In the genomic region with DNA sequence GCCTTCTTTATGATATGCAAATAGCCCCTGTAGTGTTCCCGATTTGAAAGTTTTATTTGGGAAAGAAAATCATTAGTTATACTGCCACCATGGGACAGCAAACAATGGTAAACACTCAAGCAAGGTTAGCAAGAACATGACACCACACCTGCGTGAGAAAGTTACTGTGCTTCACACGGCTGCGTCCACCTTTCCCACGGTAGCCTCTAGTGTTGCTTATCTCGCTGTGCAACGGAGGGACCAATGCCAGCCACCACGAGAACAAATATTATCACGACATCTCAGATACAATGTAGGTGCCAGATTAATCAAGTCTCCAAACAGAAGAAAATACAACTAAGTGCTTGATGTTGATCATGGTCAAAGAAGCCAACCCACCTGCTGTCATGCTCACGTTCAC, we compare ENCODE assay signal across 30 mouse cellular contexts. TPM values are rescaled to one million over a fixed set of nuclear protein-coding genes. Genes with fewer than 3 reads are reported as not detected.
DNase-seq lines count a peak whose midpoint lies in the region; ATAC-seq and TF ChIP-seq lines count a peak whose summit lies in the region.
"Had no signal": no experiment of that assay in that cellular context is flagged by ENCODE, and none has a peak within 500 bp of the region (broad histone marks: within the 10 kb centered on the region; RNA-seq: fewer than 3 reads in every experiment).

No protein-coding gene starts in this region.

- no peak for TF ChIP-seq EP300 in ES-Bruce4 (IDR thresholded peaks at IDR 0.05; ENCODE audit: insufficient read depth, low read depth, low read length)
- no peak for TF ChIP-seq EP300 in liver, embryonic 14.5 days (IDR thresholded peaks at IDR 0.05; ENCODE audit: low read depth)

- no peaks in the 10 kb centered on the region for H3K27me3 ChIP-seq in forebrain, embryonic 10.5 days (ENCODE audit: poor library complexity, severe bottlenecking)
- H3K27me3 ChIP-seq in forebrain, embryonic 16.5 days (replicated peaks; ENCODE audit: control insufficient read depth, insufficient read depth, low read length): no peaks in the 10 kb centered on the region
- H3K27me3 ChIP-seq in ES-Bruce4 (ENCODE audit: control insufficient read depth, insufficient read depth, low read length, poor library complexity, severe bottlenecking): no peaks in the 10 kb centered on the region
- no peaks in the 10 kb centered on the region for H3K27me3 ChIP-seq in liver, embryonic 14.5 days (ENCODE audit: control insufficient read depth, insufficient read depth, low read length)
- H3K27me3 ChIP-seq: embryonic facial prominence, embryonic 15.5 days; heart, embryonic 12.5 days; kidney, embryonic 15.5 days; stomach, embryonic 15.5 days had no signal

- no peak overlapping the region for H3K27ac ChIP-seq in forebrain, embryonic 10.5 days
- H3K27ac ChIP-seq in forebrain, embryonic 16.5 days (ENCODE audit: low read length): no peak overlapping the region
- H3K27ac ChIP-seq in ES-Bruce4 (ENCODE audit: insufficient read depth, low read length): no peak overlapping the region
- H3K27ac ChIP-seq in liver, embryonic 14.5 days: no peak overlapping the region
- H3K27ac ChIP-seq: embryonic facial prominence, embryonic 10.5 days; embryonic facial prominence, embryonic 15.5 days; gastrocnemius, adult 2 months; heart, adult 2 months; kidney, embryonic 15.5 days; stomach, embryonic 15.5 days had no signal

- no peak overlapping the region for H3K9ac ChIP-seq in forebrain, embryonic 16.5 days (replicated peaks; ENCODE audit: low read depth, low read length)
- peak overlapping the region; percentile 89; the same call in 1 of the 2 replicates for H3K9ac ChIP-seq in ES-Bruce4 (ENCODE audit: low read depth, poor library complexity, severe bottlenecking)
- H3K9ac ChIP-seq in liver, embryonic 14.5 days (replicated peaks): peak overlapping the region; percentile 100; the same call in 1 of the 2 replicates
- H3K9ac ChIP-seq: embryonic facial prominence, embryonic 15.5 days; heart, embryonic 12.5 days; kidney, embryonic 15.5 days; stomach, embryonic 15.5 days had no signal

- H3K4me3 ChIP-seq in forebrain, embryonic 10.5 days: 0 out of 2 replicates have a peak overlapping the region, but pooled peaks have one; percentile 78
- H3K4me3 ChIP-seq in forebrain, embryonic 16.5 days (replicated peaks; ENCODE audit: low read length): no peak overlapping the region
- H3K4me3 ChIP-seq in ES-Bruce4 (ENCODE audit: low read depth, low read length): no peak overlapping the region
- peak overlapping the region; percentile 3 to 99; a peak in 3 of 4 replicates for H3K4me3 ChIP-seq in liver, embryonic 14.5 days (ENCODE audit: insufficient read depth in 1 of 2, low read depth in 2 of 2, low read length in 2 of 2)
- H3K4me3 ChIP-seq: embryonic facial prominence, embryonic 15.5 days; gastrocnemius, adult 2 months; heart, adult 2 months; kidney, embryonic 15.5 days; stomach, embryonic 15.5 days had no signal

- H3K36me3 ChIP-seq in forebrain, embryonic 10.5 days (replicated peaks): peaks cover 62% of the 10 kb centered on the region
- no peaks in the 10 kb centered on the region for H3K36me3 ChIP-seq in forebrain, embryonic 16.5 days (ENCODE audit: control insufficient read depth, insufficient read depth)
- H3K36me3 ChIP-seq in ES-Bruce4 (ENCODE audit: control insufficient read depth, insufficient read depth, low read length, poor library complexity, severe bottlenecking): peaks cover 52% of the 10 kb centered on the region
- peaks cover 54% of the 10 kb centered on the region for H3K36me3 ChIP-seq in liver, embryonic 14.5 days (replicated peaks; ENCODE audit: control insufficient read depth, insufficient read depth, low read depth)
- H3K36me3 ChIP-seq: stomach, embryonic 15.5 days had no signal

- peaks cover 24% of the 10 kb centered on the region for H3K4me1 ChIP-seq in forebrain, embryonic 10.5 days
- peaks cover 8% of the 10 kb centered on the region for H3K4me1 ChIP-seq in forebrain, embryonic 16.5 days (replicated peaks; ENCODE audit: control insufficient read depth, insufficient read depth, low read length)
- H3K4me1 ChIP-seq in ES-Bruce4 (ENCODE audit: control insufficient read depth, insufficient read depth, low read length): peaks cover 2% of the 10 kb centered on the region
- H3K4me1 ChIP-seq in liver, embryonic 14.5 days (replicated peaks; ENCODE audit: control insufficient read depth in 2 of 2, insufficient read depth in 2 of 2, low read length in 1 of 2): peaks cover 14 to 20% of the 10 kb centered on the region in 2 experiments
- H3K4me1 ChIP-seq: stomach, embryonic 15.5 days had no signal

- no peak overlapping the region for H3K4me2 ChIP-seq in forebrain, embryonic 16.5 days (ENCODE audit: low read length)
- H3K4me2 ChIP-seq in liver, embryonic 14.5 days (ENCODE audit: low read depth): peak overlapping the region; percentile 94
- H3K4me2 ChIP-seq: embryonic facial prominence, embryonic 15.5 days had no signal

- no peak for TF ChIP-seq CTCF in ES-Bruce4 (IDR thresholded peaks at IDR 0.05; ENCODE audit: low read depth, low read length)
- no peak for TF ChIP-seq CTCF in liver, embryonic 14.5 days (IDR thresholded peaks at IDR 0.05; ENCODE audit: low read depth)

- 0 out of 2 replicates have a peak, but pooled peaks cover 2% of the 10 kb centered on the region for H3K9me3 ChIP-seq in forebrain, embryonic 10.5 days
- H3K9me3 ChIP-seq in forebrain, embryonic 16.5 days (ENCODE audit: control insufficient read depth, low read length): no peaks in the 10 kb centered on the region
- H3K9me3 ChIP-seq in ES-Bruce4 (replicated peaks; ENCODE audit: control insufficient read depth, insufficient read depth, low read length, poor library complexity, severe bottlenecking): no peaks in the 10 kb centered on the region
- H3K9me3 ChIP-seq in liver, embryonic 14.5 days (ENCODE audit: control insufficient read depth, low read length): no peaks in the 10 kb centered on the region
- H3K9me3 ChIP-seq: embryonic facial prominence, embryonic 10.5 days; embryonic facial prominence, embryonic 15.5 days; heart, embryonic 12.5 days; kidney, embryonic 15.5 days; stomach, embryonic 15.5 days had no signal

- TF ChIP-seq POLR2A in ES-Bruce4 (IDR thresholded peaks at IDR 0.05; ENCODE audit: insufficient read depth, low read length): no peak

- ATAC-seq in forebrain, embryonic 16.5 days: no peak
- no peak for ATAC-seq in liver, embryonic 14.5 days (ENCODE audit: insufficient read depth)
- ATAC-seq: hindbrain, embryonic 16.5 days had no signal

- DNase-seq in forebrain, embryonic 10.5 days (ENCODE audit: extremely low spot score, low spot score): no peak
- DNase-seq in lung, adult 18-20 months: peak; percentile 62 to 65
- DNase-seq in lung, postnatal 10 days: no peak
- DNase-seq in liver, embryonic 14.5 days (ENCODE audit: low read depth in 3 of 3, low spot score in 3 of 3): no peak
- no peak for DNase-seq in urinary bladder, postnatal 36 days (ENCODE audit: low spot score in 2 of 2)
- no peak for DNase-seq in frontal cortex, adult 2 months (ENCODE audit: extremely low spot score in 1 of 2, low spot score in 1 of 2)
- DNase-seq: adrenal gland, postnatal 25 days; cerebellum, adult 18-20 months; cerebellum, postnatal 14 days; gastrocnemius, adult 2 months; gastrocnemius, postnatal 36 days; heart, adult 2 months; kidney, adult 18-20 months; kidney, postnatal 25 days; midbrain, embryonic 14.5 days; thymus, postnatal 25 days had no signal

- 94% methylated on average over 10 of the region's 10 CpGs for WGBS in forebrain, embryonic 10.5 days
- 92% methylated on average over 10 of the region's 10 CpGs for WGBS in forebrain, embryonic 16.5 days
- 51% methylated on average over 10 of the region's 10 CpGs for WGBS in liver, embryonic 14.5 days (ENCODE audit: insufficient replicate concordance)

RNA-seq across cellular contexts. Expression of a gene that starts 2.3 kb away (rescaled TPM):
- 208 TPM in 2 replicates for polyA plus RNA-seq in forebrain, embryonic 10.5 days (2016; fragmentation: Nextera tagmentation; extraction: Ambion mirVana)
- 34.3 and 35.1 TPM in 2 replicates for polyA plus RNA-seq in forebrain, embryonic 16.5 days (2015; fragmentation: Nextera tagmentation; extraction: Ambion mirVana)
- polyA plus RNA-seq in ES-Bruce4 (2011; ENCODE audit: insufficient read depth, insufficient read length, low read depth, missing spikeins): 127 and 129 TPM in 2 replicates
- 32.1 and 65.7 TPM in 2 replicates for polyA plus RNA-seq in liver, embryonic 14.5 days (2012; rRNA removed)
- 149 and 153 TPM in 2 replicates for polyA plus RNA-seq in liver, embryonic 14.5 days (2014; fragmentation: Nextera tagmentation; extraction: Ambion mirVana)
- 5.8 and 8.1 TPM in 2 replicates for polyA plus RNA-seq in frontal cortex, adult 2 months (2012; rRNA removed)

RNA-seq across cellular contexts. Expression of a gene that starts 18.4 kb away (rescaled TPM):
- polyA plus RNA-seq in forebrain, embryonic 10.5 days (2016; fragmentation: Nextera tagmentation; extraction: Ambion mirVana): 0.18 and 0.22 TPM in 2 replicates
- 0.25 TPM in 1 of 2 replicates, not detected in the other for polyA plus RNA-seq in forebrain, embryonic 16.5 days (2015; fragmentation: Nextera tagmentation; extraction: Ambion mirVana)
- polyA plus RNA-seq in ES-Bruce4 (2011; ENCODE audit: insufficient read depth, insufficient read length, low read depth, missing spikeins): not detected in 2 replicates
- polyA plus RNA-seq in liver, embryonic 14.5 days (2012; rRNA removed): not detected in 2 replicates
- polyA plus RNA-seq in liver, embryonic 14.5 days (2014; fragmentation: Nextera tagmentation; extraction: Ambion mirVana): not detected in 2 replicates
- polyA plus RNA-seq in frontal cortex, adult 2 months (2012; rRNA removed): 0.22 and 0.34 TPM in 2 replicates
- polyA plus RNA-seq: embryonic facial prominence, embryonic 15.5 days; heart, adult 2 months; heart, embryonic 12.5 days; heart, postnatal 0 days; hindbrain, embryonic 11.5 days; hindbrain, embryonic 16.5 days; intestine, embryonic 14.5 days; kidney, embryonic 15.5 days; limb, embryonic 11.5 days; liver, adult 2 months; midbrain, embryonic 14.5 days; neural tube, embryonic 14.5 days; stomach, embryonic 15.5 days had no signal

RNA-seq across cellular contexts. Expression of a gene that starts 42.0 kb away (rescaled TPM):
- polyA plus RNA-seq in forebrain, embryonic 10.5 days (2016; fragmentation: Nextera tagmentation; extraction: Ambion mirVana): 11.4 TPM in 2 replicates
- polyA plus RNA-seq in forebrain, embryonic 16.5 days (2015; fragmentation: Nextera tagmentation; extraction: Ambion mirVana): 26.8 and 30.9 TPM in 2 replicates
- 78.9 and 92.7 TPM in 2 replicates for polyA plus RNA-seq in ES-Bruce4 (2011; ENCODE audit: insufficient read depth, insufficient read length, low read depth, missing spikeins)
- polyA plus RNA-seq in liver, embryonic 14.5 days (2012; rRNA removed): 17.4 and 33.5 TPM in 2 replicates
- 13.7 and 14.5 TPM in 2 replicates for polyA plus RNA-seq in liver, embryonic 14.5 days (2014; fragmentation: Nextera tagmentation; extraction: Ambion mirVana)
- polyA plus RNA-seq in frontal cortex, adult 2 months (2012; rRNA removed): 139 and 148 TPM in 2 replicates

Comparison
In these comparisons a context has a peak if more than half of its experiments do, and no peak if none do; other contexts are left out.
1. DNase-seq: peak in lung, adult 18-20 months (2 of 2); none in forebrain, embryonic 10.5 days (single experiment), lung, postnatal 10 days (single experiment), liver, embryonic 14.5 days (0 of 3), urinary bladder, postnatal 36 days (0 of 2) and frontal cortex, adult 2 months (0 of 2).
2. H3K4me3 ChIP-seq: peak in forebrain, embryonic 10.5 days (single experiment) and liver, embryonic 14.5 days (2 of 2); none in forebrain, embryonic 16.5 days (single experiment) and ES-Bruce4 (single experiment).